Mouse (Mus musculus) lung, embryonic 16.5 days (tissue): ENCODE results near the gene Atp6v0e. TPM values are rescaled to one million over a fixed set of nuclear protein-coding genes. Genes with fewer than 3 reads are reported as not detected.

Source experiments
- ATAC-seq: fragments of 200-750 bp; cut with Nextera tagmentation; 2 replicates; pipeline ENCODE4 v1.8.0; 2017; ENCODE audit warnings: low read depth, mild to moderate bottlenecking, moderate library complexity
- H3K27ac ChIP-seq: fragments of 300-500 bp; sonication (generic); 2 replicates; pipeline ENCODE4 v1.5.1; 2014; ENCODE audit warnings: mild to moderate bottlenecking, control low read depth, low read length
- H3K27me3 ChIP-seq: fragments of 300-500 bp; sonication (generic); 2 replicates; pipeline ENCODE4 v1.6.1; 2014; ENCODE audit warnings: low read depth, low read length, mixed read lengths; ENCODE audit not compliant: control insufficient read depth, insufficient read depth
- H3K36me3 ChIP-seq: fragments of 300-500 bp; sonication (generic); 2 replicates; pipeline ENCODE4 v1.6.1; 2014; ENCODE audit warnings: low read length; ENCODE audit not compliant: control insufficient read depth, insufficient read depth
- H3K4me1 ChIP-seq: fragments of 300-500 bp; sonication (generic); replicated peaks from 2 replicates; pipeline ENCODE4 v1.6.1; 2014; ENCODE audit warnings: low read length, mixed read lengths; ENCODE audit not compliant: control insufficient read depth, insufficient read depth
- H3K4me2 ChIP-seq: fragments of 300-500 bp; sonication (generic); 2 replicates; pipeline ENCODE4 v1.6.1; 2014; ENCODE audit warnings: low read depth, low read length, control low read depth
- H3K4me3 ChIP-seq: fragments of 300-500 bp; sonication (generic); 2 replicates; pipeline ENCODE4 v1.5.1; 2014; ENCODE audit warnings: mild to moderate bottlenecking, low read length, control low read depth
- H3K9ac ChIP-seq: fragments of 300-500 bp; sonication (generic); 2 replicates; pipeline ENCODE4 v1.6.1; 2014; ENCODE audit warnings: low read length, control low read depth
- H3K9me3 ChIP-seq: fragments of 300-500 bp; sonication (generic); 2 replicates; pipeline ENCODE4 v1.6.1; 2016; ENCODE audit warnings: low read length; ENCODE audit not compliant: control insufficient read depth
- WGBS: fragments of 180-500 bp; shearing (Covaris S2); extraction: QIAGEN DNeasy Blood & Tissue Kit; methylation state at CpG from one replicate; pipeline ENCODE4 v1.1.7; 2014; 5-methylcytosine and 5-hydroxymethylcytosine counted together
- polyA plus RNA-seq: library from polyadenylated mRNA; unstranded; fragments of >200 nt; fragmentation: Nextera tagmentation; extraction: Ambion mirVana; gene quantifications from 2 replicates; pipeline ENCODE4 v1.2.1, GENCODE M21; 2015

The Atp6v0e gene
- polyA plus RNA-seq, 1 experiment from 2014 or later, result 186 TPM

- Histone ChIP-seq H3K4me1 (peaks cover 15% of the 10 kb centered on the region), H3K4me2 (no peak overlapping the region), H3K9ac (no peak overlapping the region), H3K4me3 (no peak overlapping the region), H3K27ac (no peak overlapping the region), H3K36me3 (peaks cover 15% of the 10 kb centered on the region), H3K27me3 (no peaks in the 10 kb centered on the region), H3K9me3 (no peaks in the 10 kb centered on the region)
- ATAC-seq, result no peak
- 68% methylated on average over 5 of the region's 5 CpGs for WGBS
These were observed 41.1 kb upstream of the Atp6v0e start for GRCm38 (mm10) chr17:26621912-26622311.

GRCm38 (mm10) chr17:26623991-26624390 is 39.0 kb upstream of the Atp6v0e start:
- H3K36me3 ChIP-seq, result peaks cover 20% of the 10 kb centered on the region
- H3K9me3 ChIP-seq, result no peaks in the 10 kb centered on the region
- no peaks in the 10 kb centered on the region for H3K27me3 ChIP-seq
- no peak overlapping the region for H3K4me2 ChIP-seq
- no peak overlapping the region for H3K9ac ChIP-seq
- H3K4me1 ChIP-seq, result peaks cover 10% of the 10 kb centered on the region
- 89% methylated on average over 6 of the region's 6 CpGs for WGBS
- no peak overlapping the region for H3K4me3 ChIP-seq
- ATAC-seq, result no peak
- no peak overlapping the region for H3K27ac ChIP-seq

- no peak overlapping the region for H3K4me3 ChIP-seq
- H3K4me1 ChIP-seq, result peaks cover 10% of the 10 kb centered on the region
- H3K27me3 ChIP-seq, result no peaks in the 10 kb centered on the region
- 85% methylated on average over 10 of the region's 10 CpGs for WGBS
- H3K9me3 ChIP-seq, result no peaks in the 10 kb centered on the region
- no peak overlapping the region for H3K4me2 ChIP-seq
- peaks cover 23% of the 10 kb centered on the region for H3K36me3 ChIP-seq
- ATAC-seq, result no peak
- H3K27ac ChIP-seq, result no peak overlapping the region
- H3K9ac ChIP-seq, result no peak overlapping the region
These were observed 38.0 kb upstream of the Atp6v0e start for GRCm38 (mm10) chr17:26624999-26625398.

GRCm38 (mm10) chr17:26625521-26626010 is 37.5 kb upstream of the Atp6v0e start:
- 96% methylated on average over 2 of the region's 2 CpGs for WGBS
- no peaks in the 10 kb centered on the region for H3K27me3 ChIP-seq
- H3K4me3 ChIP-seq, result no peak overlapping the region
- H3K4me2 ChIP-seq, result no peak overlapping the region
- peaks cover 27% of the 10 kb centered on the region for H3K36me3 ChIP-seq
- ATAC-seq, result no peak
- H3K9me3 ChIP-seq, result no peaks in the 10 kb centered on the region
- no peak overlapping the region for H3K27ac ChIP-seq
- peaks cover 9% of the 10 kb centered on the region for H3K4me1 ChIP-seq
- no peak overlapping the region for H3K9ac ChIP-seq

- Histone ChIP-seq H3K27me3 (no peaks in the 10 kb centered on the region), H3K27ac (no peak overlapping the region), H3K9ac (no peak overlapping the region), H3K4me2 (no peak overlapping the region), H3K4me1 (no peaks in the 10 kb centered on the region), H3K9me3 (no peaks in the 10 kb centered on the region), H3K36me3 (peaks cover 31% of the 10 kb centered on the region), H3K4me3 (no peak overlapping the region)
- 83% methylated on average over 6 of the region's 6 CpGs for WGBS
- ATAC-seq, result no peak
These were observed 34.6 kb upstream of the Atp6v0e start for GRCm38 (mm10) chr17:26628479-26628878.

GRCm38 (mm10) chr17:26628936-26629335 is 34.1 kb upstream of the Atp6v0e start:
- no peak for ATAC-seq
- Histone ChIP-seq H3K36me3 (peaks cover 27% of the 10 kb centered on the region), H3K4me1 (no peaks in the 10 kb centered on the region), H3K4me2 (no peak overlapping the region), H3K9ac (no peak overlapping the region), H3K4me3 (no peak overlapping the region), H3K27me3 (no peaks in the 10 kb centered on the region), H3K27ac (no peak overlapping the region), H3K9me3 (no peaks in the 10 kb centered on the region)
- 96% methylated on average over 3 of the region's 3 CpGs for WGBS

- H3K27me3 ChIP-seq, result no peaks in the 10 kb centered on the region
- no peak overlapping the region for H3K27ac ChIP-seq
- no peaks in the 10 kb centered on the region for H3K9me3 ChIP-seq
- no peak overlapping the region for H3K4me2 ChIP-seq
- no peaks in the 10 kb centered on the region for H3K4me1 ChIP-seq
- peaks cover 25% of the 10 kb centered on the region for H3K36me3 ChIP-seq
- H3K4me3 ChIP-seq, result no peak overlapping the region
- H3K9ac ChIP-seq, result no peak overlapping the region
- 77% methylated on average over 8 of the region's 8 CpGs for WGBS
- ATAC-seq, result no peak
These were observed 31.2 kb upstream of the Atp6v0e start for GRCm38 (mm10) chr17:26631811-26632327.

GRCm38 (mm10) chr17:26633186-26633585 is 29.8 kb upstream of the Atp6v0e start:
- Histone ChIP-seq H3K9me3 (no peaks in the 10 kb centered on the region), H3K9ac (no peak overlapping the region), H3K27me3 (no peaks in the 10 kb centered on the region), H3K4me1 (no peaks in the 10 kb centered on the region), H3K36me3 (peaks cover 23% of the 10 kb centered on the region), H3K4me2 (no peak overlapping the region), H3K4me3 (no peak overlapping the region), H3K27ac (no peak overlapping the region)
- WGBS, result 93% methylated on average over 9 of the region's 9 CpGs
- no peak for ATAC-seq

- Histone ChIP-seq H3K4me1 (no peaks in the 10 kb centered on the region), H3K9me3 (no peaks in the 10 kb centered on the region), H3K36me3 (peaks cover 21% of the 10 kb centered on the region), H3K4me2 (no peak overlapping the region), H3K27me3 (no peaks in the 10 kb centered on the region), H3K4me3 (no peak overlapping the region), H3K27ac (no peak overlapping the region), H3K9ac (no peak overlapping the region)
- no peak for ATAC-seq
- WGBS, result 92% methylated on average over 9 of the region's 9 CpGs
These were observed 29.1 kb upstream of the Atp6v0e start for GRCm38 (mm10) chr17:26633926-26634325.

GRCm38 (mm10) chr17:26634539-26634938 is 28.5 kb upstream of the Atp6v0e start:
- ATAC-seq, result no peak
- WGBS, result 84% methylated on average over 7 of the region's 7 CpGs
- H3K9me3 ChIP-seq, result no peaks in the 10 kb centered on the region
- no peaks in the 10 kb centered on the region for H3K27me3 ChIP-seq
- H3K9ac ChIP-seq, result no peak overlapping the region
- H3K27ac ChIP-seq, result no peak overlapping the region
- no peaks in the 10 kb centered on the region for H3K4me1 ChIP-seq
- H3K36me3 ChIP-seq, result peaks cover 21% of the 10 kb centered on the region
- H3K4me2 ChIP-seq, result no peak overlapping the region
- H3K4me3 ChIP-seq, result no peak overlapping the region
